Mouse (Mus musculus): ENCODE data around the gene St3gal5.
"Not testable (repeated sequence)": the region's sequence is repeated elsewhere in the genome, so short reads cannot be mapped to it uniquely, and the experiment has no call there.

St3gal5 gene

DNA sequence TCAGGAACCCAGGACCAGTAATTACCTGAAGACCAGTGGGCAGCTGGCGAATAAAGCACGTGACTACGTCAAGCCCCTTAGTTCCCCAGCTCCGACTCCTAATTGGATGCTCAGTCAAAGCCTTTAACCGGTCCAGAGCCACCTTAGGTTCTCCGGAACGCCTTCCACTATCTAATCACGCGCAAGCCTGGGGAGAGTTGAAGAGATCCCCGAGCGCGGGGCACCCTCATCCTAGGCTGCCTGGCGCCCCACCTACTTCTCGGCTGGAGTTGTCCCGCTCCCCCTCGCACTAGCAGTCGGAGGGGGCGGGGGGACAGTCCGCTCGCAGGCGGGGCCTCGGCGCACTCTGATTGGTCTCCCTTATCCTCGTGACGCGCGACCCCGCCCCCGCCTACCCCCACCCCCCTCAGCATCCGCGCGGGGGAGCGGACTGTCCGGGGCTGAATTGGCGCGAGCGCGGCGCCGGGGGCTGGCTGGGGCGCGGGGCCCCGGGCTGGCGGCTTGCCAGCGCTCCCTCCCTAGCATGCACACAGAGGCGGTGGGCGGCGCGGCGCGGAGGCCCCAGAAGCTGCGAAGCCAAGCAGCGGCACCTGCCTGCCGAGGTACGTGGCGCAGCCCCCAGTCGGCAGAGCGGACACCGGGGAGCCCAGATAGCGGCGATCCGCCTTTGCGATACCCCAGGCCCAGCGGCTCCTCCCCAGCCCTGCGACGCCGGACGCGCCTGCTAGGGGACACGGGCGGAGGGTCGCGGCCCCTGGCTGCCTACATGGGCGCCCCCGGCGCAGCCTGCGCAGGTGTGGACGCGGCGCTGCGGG, at the start of gene St3gal5:
St3gal5 (plus strand) TSS at position 412 of the 815 bp plus-strand sequence.
- in situ Hi-C loops (cut with MseI, MboI), result no loop called here

DNA sequence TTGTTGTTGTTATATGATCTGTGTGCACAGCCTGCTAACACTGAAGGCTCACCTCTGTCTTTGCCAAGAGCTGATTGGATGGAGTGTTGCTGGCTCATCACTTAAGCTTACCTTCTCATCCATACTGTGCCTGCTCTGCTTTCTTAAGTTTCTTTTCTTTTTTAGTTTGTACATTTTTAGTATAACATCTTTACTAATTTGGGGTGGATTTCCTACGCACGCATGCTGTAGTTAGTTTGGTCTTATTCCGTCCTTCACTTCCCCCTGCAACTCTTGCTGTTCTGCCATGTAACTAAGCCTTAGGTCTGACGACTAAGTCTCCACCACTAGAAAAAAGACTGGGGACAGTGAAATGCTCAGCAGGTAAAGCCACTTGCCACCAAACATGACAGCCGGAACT, 48.7 kb upstream of the St3gal5 start:
- in situ Hi-C loops (cut with MseI, MboI), result no loop called here

DNA sequence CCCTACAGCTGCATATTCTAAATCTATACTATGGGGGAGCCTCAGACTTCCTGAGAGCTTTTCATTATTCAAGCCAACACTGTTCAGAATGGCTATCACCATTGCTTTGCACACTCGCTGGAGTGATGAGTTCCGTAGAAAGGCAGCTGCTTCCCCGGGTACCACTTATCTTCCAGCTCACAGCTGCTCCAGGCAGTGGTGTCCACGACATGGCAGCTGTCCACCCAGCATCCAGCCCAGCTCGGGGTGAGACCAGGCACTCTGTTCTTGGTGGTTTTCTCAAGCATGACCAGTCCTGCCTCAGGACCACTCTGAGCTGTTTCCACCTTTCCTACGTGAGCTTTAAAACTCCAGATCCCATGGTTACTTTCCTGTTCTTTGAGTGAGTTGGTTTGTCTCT, 47.5 kb upstream of the St3gal5 start:
- in situ Hi-C loops (cut with MseI, MboI), result no loop called here

DNA sequence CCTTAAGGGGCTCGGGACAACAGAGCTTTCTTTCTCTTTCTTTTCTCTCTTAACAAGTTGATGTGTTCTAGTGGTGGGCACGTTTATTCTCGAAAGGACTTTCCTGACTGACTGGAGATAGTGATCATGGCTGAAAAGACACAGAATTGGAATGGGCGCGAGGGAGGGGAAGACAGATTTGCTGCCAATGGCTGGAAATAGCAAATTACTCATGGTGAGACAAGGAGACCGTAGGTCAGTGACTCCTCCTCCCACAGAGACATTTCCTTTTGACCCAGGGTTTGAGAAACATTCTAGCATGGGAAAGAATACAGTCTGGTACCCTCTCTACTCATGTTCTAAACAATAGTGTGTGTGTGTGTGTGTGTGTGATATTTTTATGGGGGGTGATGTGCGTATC, 46.6 kb upstream of the St3gal5 start:
- in situ Hi-C loops (cut with MseI, MboI), result no loop called here

DNA sequence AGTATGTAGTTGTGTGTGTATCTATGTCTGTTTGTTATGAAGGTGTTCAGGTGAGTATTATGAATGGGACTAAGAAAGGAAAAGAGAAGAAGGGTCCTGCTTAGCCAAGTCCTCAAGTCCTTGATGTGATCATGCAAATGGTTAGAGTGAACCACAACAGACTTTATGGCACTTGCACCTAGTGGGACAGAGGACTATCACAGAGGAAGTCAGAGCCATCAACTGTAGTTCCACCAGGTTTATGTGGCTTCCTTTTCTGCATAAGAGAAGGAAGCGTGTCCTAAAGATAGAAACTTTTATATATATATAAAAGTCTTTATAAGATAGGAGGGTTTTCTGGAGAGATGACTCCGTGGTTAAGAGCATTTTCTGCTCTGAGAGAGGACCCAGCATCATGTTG, 46.1 kb upstream of the St3gal5 start:
- in situ Hi-C loops (cut with MseI, MboI), result no loop called here

DNA sequence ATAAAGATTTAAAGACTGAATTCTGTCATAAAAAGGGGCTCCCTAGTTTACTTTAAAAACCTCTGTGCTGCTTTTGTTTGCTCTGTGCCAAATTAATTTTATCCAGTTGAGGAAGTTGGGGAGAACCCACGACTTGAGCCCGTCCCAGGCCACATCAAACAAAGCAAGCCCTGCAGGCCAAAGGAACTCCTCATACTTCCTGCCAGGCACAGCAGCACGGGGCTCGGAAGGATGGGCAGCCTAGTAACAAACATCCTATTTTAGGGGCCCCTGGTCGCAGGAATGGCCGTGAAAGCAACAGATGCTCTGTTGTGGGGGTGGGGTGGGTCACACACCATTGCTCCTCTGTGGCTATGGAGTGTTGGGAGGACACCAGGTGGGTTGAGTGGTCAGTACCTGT, 45.6 kb upstream of the St3gal5 start:
- in situ Hi-C loops (cut with MseI, MboI), result no loop called here

DNA sequence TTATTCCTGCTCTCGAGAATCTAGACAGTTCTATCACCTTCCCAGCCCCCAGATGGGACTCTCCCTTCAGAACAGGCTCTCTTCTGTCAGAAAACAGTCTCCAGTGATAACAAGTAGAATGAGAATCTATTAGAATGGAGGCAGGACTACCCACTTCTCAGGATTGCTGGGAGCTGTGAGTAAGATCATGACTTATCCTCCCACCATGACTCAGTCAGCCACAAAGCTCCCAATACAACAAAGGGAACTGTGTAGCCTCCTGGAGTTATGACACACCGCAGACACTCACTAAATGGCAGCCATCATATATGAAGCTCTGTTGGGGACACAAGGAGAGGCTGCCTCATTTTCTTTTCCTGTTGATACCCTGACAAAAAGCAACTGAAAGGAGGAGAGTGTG, 40.8 kb upstream of the St3gal5 start:
- in situ Hi-C loops (cut with MseI, MboI), result no loop called here

DNA sequence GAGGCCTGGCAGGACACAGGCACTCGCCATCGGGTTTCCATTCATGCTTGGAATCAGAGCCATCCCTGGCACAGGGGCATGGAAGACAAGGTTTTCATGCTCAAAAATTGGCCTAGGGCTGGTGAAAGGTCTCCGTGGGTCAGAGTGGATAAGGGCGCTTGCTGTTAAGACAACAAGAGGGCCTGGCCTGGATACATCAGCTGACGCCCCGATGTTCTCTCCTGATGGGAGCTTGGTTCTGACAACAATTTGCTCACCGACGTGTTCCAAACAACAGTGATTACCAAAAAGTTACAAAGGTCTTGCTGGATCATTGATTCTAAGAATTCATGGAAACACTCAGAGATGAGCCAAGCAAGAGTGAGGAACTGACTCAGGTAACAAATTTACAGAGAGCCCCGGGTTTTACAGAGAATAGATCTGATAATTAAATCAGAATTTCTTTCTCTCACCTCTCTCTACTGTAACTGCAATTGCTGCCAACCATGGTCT, 38.9 kb upstream of the St3gal5 start:
- in situ Hi-C loops (cut with MseI, MboI), result no loop called here

DNA sequence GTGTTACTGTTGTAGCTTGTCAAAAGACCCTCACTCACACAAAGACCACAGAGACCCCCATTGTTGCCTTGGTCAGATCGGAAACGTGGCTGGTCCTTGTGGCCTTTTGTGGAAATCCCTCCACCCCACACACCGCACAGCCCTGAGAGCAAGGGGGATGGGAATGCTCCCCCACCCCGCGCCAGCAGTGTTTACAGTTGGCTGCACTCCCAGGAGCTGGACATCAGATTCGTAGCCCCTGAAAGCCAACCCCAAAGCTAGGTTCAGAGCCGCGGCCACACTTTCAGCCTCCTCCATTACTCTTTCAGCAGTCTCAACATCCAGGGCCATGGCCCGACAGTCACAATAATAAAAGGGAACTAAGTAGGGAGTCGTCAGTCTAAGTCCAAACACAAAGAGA, 36.7 kb upstream of the St3gal5 start:
- in situ Hi-C loops (cut with MseI, MboI), result not testable (repeated sequence)

DNA sequence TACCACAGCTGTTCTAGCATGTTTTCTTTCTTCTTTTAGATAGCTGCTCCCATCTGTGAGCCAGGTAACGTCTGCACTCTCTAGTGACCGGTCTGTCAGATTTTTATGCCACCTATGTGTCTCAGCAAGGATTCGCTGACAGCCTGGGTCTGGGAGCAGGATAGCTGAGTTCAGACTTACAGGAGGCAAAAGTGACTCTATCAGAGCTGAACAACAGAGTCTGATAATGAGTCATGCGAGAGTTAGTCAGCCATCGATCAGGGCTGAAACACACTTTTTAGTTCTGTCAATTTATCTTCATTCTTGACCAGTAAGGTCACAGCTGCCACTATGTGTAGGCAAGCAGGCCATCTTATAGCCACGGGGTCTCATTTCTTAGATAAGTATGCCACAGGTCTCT, 33.7 kb upstream of the St3gal5 start:
- in situ Hi-C loops (cut with MseI, MboI), result no loop called here

DNA sequence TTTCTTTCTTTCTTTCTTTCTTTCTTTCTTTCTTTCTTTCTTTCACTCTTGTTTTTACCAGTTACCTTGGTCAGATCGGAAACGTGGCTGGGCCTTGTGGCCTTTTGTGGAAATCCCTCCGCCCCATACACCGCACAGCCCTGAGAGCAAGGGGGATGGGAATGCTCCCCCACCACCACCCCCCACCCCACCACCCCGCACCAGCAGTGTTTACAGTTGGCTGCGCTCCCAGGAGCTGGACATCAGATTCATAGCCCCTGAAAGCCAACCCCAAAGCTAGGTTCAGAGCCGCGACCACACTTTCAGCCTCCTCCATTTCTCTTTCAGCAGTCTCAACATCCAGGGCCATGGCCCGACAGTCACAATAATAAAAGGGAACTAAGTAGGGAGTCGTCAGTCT, 31.4 kb upstream of the St3gal5 start:
- in situ Hi-C loops (cut with MseI, MboI), result no loop called here

DNA sequence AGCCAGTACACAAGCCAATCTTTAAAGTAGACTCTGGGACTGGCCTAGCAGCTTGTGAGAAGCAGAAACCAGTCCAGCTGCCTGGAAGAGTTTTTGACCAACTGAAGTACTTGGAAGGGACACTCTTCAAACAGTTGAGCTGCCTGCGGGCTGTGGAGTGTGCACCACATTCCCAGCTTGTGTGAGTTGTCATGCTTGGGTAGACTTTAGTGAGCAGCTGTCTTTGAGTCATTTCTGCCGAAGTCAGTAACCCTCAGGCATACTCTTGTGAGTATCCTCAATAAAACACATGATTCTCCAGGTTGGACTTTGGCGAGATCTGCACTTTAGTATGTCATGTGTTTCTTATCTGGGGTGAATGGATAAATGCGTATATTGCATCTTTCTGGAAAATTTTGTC, 29.0 kb upstream of the St3gal5 start:
- in situ Hi-C loops (cut with MseI, MboI), result no loop called here

DNA sequence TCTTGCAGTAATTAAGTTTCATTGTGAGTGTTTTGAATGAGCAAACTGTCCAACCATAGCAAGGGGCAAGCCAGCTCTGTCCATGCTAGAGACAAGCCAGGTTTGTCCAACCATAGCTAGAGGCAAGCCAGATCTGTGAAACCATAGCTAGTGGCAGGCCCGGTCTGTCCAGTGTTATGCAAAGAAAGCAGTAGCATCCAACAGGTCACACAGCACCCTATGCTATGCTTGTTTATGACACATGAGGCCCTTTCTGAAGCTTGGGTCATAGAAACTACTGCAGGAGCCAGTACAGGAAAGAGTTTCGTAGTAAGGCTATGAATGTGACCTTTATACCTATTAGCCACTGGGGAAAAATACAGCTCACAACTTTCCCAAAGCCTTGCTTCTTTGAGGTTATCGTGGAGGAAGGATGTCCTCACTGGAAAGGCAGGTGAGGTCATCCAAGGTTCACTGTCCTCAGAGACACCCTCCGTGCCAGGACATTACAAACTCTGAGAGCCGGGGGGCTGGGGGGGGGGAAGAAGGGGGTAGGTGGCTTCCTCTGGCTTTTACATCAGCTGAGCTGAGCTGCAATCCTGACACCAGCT, 26.0 kb upstream of the St3gal5 start:
- in situ Hi-C loops (cut with MseI, MboI), result no loop called here

DNA sequence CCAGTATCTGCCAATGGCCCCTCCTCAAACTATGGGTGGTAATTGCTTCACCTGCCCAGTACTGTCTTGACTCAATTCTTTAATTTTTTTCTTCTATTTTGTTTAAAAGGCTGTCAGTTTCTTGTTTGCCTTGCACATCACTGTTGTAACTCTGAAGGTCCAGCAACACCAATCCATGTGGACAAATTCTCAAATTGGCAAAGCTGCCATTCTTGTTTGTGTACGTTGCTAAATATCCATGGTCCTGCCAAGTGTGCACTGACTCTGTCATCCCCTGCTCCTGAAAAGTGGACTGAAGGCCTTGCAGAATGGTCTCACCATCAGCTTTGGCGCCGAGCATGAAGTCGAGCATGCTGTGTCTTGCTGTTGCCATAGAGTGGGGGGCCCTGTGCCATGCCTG, 23.6 kb upstream of the St3gal5 start:
- in situ Hi-C loops (cut with MseI, MboI), result no loop called here

DNA sequence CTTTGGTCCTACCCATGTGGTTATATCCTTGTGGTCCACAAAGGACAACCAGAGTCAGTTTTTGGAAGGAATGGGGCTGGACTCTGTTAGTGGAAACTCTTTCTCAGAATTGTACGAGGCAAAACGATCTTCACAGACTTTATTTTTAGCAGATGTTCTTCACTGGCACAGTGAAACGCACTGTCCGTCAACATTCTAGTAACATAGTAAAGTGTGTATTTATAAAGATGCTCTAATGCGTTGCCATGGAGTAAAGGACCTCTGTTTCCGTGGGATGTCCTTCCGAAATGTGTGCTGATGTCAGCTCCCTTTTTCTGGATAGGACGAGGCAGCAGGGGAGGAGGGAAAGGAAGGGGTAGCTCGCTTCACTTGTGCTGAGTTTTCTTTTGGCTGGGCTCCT, 20.9 kb upstream of the St3gal5 start:
- in situ Hi-C loops (cut with MseI, MboI), result no loop called here

DNA sequence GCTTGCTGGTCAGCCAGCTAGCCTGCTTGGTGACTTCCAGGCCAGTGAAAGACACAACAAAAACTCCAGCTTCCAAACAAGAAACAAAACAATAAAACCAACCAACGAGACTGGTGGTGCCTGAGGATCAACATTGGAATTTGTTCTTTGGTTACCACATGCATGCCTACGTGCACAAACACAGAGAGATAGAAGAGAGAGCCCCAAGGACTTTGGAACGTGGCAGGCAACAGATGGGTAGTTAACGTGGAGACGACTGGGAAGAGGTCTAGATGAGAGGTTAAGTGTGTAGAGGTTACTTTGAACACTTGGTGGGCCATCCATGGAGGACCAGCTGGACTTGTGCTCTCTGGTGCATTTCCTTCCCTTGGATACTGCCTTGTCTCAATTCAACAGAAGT, 19.2 kb upstream of the St3gal5 start:
- in situ Hi-C loops (cut with MseI, MboI), result no loop called here

DNA sequence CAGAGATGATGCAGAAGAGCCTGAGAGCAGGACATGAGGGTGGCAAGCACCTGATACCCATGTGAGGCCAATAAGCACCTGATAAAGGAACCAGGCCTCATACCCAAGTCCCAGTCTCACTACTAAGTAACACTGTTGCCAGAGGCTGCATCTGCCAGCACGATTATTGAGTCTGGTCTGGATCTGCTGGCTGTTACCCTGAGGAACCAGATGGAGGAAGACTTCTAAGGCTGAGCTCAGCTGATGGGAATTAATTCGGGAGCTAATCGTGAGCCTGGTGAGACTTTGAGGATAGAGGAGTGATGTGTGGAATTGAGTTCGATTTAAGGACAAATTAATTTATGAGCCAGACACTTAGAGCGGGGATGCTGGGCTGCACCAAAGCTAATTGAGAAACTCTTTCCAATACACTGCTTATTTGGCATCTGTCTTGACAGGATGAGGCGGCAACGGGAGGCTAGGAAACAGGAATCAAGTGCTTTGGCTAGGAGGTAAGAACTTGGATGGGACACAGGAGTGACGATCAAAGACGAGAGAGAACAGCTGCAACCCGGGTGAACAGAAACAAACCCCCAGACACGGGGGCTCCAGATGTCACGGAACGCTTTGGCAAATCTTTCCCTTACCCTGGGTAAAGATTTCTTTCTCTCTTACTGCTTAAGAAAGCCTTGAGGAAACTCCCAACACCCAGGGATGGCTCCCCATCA, 15.9 kb upstream of the St3gal5 start:
- in situ Hi-C loops (cut with MseI, MboI), result no loop called here

DNA sequence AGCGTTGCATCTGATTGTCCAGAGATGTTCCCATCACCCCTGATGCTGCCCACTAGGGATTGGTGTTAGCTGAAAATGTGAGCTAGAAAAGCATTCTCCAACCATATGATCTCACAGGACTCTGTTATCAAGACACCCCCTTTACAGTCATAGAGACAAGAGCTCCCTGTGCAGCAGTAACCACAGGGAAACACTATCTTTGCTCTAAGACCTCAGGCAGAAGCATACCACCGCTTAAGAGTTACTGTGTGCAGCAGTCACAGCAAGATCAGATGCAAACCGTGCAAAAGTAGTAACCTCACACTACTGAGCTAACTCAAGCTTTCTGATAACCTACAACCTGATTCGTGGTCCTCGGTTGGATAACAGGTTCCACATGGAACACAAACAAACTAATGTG, 10.0 kb upstream of the St3gal5 start:
- in situ Hi-C loops (cut with MseI, MboI), result no loop called here

DNA sequence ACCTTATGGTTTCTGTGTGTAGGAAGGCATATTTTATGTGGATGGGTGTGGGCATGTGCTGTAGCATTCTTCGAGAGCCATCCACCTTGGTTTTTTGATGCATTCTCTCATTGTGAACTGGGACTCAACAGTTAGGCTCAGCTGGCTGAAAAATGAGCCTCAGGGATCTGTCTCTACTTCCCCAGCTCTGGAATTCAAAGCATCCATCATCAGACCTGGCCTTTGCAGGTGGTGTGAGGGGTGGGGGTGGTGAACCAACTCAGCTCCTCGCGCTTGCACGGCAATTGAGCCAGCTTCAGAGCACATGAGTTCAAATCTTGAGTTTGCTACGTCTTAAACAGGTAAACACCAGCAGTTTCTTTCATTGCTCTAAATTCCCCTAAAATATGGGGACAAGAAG, 7.5 kb upstream of the St3gal5 start:
- in situ Hi-C loops (cut with MseI, MboI), result no loop called here

DNA sequence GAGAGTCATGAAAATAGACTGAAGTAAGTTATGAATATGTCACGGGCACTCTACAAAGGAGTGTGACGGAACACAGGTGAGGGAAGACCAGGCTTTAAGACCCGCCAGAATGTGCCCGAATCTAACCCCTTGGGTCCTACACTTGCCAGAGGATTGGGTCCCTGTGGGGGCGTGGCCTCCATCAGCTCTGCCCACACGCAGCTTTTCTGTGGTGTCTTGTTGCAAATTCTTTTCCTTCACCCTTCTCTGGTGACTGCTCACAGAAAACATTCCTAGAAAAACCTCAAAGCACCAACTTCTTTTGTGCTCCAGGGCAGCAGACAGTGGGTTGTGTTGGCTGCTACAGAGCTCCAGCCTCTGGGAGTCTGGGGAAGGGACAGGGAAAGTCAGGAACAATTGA, 6.4 kb upstream of the St3gal5 start:
- in situ Hi-C loops (cut with MseI, MboI), result no loop called here

DNA sequence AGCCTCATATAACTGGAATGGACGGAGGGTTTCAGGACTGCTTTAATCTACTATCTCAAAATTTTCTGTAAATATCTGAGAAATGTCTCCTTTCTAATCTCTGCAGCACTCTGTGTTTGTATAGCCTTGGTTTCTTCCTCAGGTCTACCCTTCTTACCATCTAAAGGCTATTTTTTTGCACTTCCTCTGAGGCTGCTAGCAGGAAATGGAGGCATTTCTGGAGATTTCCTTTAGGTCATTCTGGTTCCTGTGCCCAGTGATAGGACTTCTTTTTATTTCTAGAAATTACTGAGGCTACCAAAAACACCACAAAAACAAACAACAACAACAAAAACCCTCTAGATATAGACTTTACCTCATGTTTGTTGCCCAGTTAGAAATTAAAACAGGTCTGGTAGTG, 4.3 kb upstream of the St3gal5 start:
- in situ Hi-C loops (cut with MseI, MboI), result no loop called here

DNA sequence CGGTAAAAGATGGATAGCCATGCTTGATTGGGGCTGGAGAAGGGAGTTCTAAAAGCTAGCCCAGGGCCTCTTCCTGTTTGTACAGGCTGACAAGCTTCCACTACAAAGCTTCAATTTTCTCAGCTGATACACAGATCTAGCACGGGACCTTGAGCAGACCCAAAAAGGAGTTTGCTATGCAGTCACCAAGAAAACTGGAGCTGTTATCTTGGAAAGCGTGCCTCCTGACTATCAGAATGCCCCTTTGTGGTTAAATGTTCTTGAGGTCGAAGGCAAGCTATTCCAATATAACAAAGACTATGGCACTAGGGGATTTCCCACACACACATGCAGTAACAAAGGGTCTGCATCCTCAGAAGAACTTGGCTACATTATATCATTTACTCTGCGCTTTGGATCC, 1.2 kb upstream of the St3gal5 start:
- in situ Hi-C loops (cut with MseI, MboI), result no loop called here

DNA sequence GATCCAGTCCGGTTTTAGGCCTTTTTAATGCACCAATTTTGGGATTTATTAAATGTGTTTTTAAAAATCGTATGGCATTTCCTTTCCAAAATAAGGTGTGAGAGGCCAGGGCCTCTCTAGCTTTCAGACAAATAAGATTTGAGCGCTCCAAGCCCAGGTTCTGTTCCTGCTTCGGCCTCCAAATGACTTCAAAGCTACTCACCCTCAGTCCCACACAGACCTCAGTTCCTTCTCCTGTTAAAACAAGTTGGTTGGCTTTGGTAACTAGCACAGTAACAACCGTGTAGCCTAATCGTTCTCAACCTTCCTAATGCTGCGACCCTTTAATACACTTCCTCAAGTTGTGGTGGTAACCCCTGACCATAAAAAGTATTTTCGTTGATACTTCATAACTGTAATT, 723 bp upstream of the St3gal5 start:
- in situ Hi-C loops (cut with MseI, MboI), result no loop called here
